Mouse (Mus musculus) embryo, embryonic 9.5 days (tissue): ENCODE data around the gene Myo16.
A peak's percentile ranks its signal among the peaks of the same experiment; 100 is the strongest.

ENCODE experiments used
- DNase-seq: peaks from one replicate; pipeline ENCODE4 v3.0.0-alpha.2; 2017; ENCODE audit errors: extremely low spot score

The Myo16 gene

GRCm38 (mm10) chr8:10413881-10414280 lies 260.2 kb downstream of the Myo16 start:
- DNase-seq, result no peak

- peak; percentile 83 for DNase-seq
Measured at GRCm38 (mm10) chr8:10414684-10415212, 261.0 kb downstream of the Myo16 start.

GRCm38 (mm10) chr8:10415288-10415687 lies 261.6 kb downstream of the Myo16 start:
- no peak for DNase-seq

GRCm38 (mm10) chr8:10415885-10416284 lies 262.2 kb downstream of the Myo16 start:
- no peak for DNase-seq

DNA sequence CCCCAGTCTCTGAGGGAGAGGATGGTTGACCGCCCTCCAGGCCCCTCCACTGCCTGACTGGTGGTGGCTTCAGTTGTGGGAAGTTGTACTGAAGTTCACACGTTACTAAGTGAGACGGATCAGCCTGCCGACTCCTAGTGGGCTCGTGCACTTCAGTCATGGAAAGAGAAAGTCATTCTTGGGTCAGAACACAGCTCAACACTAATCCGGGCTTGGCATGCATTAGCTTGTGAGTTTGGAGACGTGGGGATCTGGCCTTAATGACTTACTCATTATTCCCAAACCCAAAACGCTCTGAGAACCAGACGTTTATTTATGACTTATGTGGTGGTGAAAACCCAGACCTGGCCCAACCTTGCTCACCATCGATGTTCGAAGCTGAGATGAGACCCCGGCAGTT lies 263.1 kb downstream of the Myo16 start:
- DNase-seq, result no peak

DNA sequence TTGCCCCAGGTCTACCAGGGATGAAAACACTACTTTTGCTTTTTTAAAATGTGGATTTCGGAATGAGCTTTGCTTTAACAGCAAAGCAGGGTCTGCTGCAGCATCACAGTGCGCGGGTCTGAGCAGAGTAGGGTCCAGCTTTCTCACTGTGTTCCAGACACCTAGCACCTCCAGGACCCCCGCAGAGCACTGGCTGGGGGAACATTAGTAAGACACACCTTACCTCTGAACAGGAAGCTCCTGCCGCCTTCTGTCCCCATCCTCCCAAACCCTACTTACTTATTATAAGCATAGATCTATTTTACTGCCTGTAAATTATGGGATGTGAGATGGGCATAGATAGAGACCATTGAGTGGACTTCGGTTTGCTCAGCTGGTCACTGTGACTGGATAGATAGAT lies 263.6 kb downstream of the Myo16 start:
- DNase-seq, result no peak

DNA sequence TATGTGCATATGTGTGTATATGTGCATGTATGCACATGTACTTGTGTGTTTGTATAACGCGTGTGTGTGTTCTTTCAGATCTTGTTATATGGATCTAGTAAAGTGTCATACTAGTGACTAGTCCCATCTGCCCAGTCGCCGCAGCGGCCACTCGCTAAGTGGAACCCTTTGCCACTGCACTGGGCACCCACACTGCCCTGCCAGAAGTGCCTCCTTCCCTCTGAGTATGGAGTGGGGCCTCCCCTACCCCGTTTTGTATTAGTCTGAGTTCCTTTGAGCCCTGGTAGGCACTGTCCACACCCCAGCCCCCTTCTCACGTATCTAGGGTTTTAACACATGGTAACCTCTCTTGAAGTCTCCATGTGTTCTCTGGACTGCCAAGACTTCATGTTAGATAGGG lies 264.3 kb downstream of the Myo16 start:
- DNase-seq, result no peak

DNA sequence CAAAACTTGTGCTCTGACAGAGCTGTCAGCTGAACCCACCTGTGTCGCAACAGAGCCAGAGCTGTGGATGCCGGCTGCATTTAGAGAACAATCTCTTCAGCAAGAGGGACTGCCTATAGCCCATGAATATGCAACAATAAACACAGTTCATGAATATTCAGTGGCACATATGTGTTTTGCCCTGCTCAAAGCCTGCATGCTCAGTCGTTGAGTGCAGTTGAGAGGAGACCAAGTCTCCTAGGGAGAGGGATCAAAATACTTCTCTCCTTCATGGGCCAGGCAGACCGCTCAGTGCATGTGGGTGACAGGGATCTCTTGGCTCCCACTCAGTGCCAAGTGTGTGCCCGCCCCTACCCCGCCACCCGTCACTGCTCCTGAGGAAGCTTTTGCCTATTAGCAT lies 265.3 kb downstream of the Myo16 start:
- no peak for DNase-seq

DNA sequence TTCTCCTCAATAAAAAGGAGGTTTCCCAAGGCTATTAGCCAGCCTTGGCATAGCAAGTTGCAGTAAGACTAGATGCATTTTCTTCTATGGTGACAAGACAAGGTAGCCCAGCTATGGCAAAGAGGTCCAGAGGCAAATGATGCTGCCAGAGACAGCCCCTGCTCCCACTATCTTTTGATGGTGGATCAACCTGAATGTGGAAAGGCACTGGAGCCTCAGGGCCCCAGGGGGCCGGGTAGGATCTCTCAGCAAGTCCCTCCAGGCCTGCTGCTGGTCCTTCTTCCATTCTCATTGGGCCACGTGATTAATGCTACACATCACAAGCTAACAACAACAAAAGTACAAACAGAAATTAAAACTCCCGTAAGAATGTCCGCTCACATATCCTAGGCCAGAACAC lies 266.0 kb downstream of the Myo16 start:
- no peak for DNase-seq

DNA sequence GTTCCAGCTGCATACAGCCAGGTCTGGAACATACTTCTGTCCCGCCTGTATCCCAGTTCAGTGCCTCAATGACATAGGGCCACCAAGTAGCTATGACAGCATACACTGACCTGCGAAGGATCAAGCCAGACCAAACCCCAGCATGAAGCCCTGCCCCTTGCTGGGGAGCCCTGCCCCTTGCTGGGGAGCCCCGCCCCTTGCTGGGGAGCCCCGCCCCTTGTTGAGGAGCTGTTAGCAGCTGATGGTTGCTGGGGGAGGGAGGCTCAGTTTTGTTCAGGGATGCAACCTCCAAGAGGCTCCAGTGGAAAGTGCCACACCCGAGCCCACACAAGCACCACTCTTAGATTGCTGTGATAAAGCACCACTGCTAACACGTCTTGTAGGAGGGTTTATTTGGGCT lies 266.8 kb downstream of the Myo16 start:
- DNase-seq, result no peak

DNA sequence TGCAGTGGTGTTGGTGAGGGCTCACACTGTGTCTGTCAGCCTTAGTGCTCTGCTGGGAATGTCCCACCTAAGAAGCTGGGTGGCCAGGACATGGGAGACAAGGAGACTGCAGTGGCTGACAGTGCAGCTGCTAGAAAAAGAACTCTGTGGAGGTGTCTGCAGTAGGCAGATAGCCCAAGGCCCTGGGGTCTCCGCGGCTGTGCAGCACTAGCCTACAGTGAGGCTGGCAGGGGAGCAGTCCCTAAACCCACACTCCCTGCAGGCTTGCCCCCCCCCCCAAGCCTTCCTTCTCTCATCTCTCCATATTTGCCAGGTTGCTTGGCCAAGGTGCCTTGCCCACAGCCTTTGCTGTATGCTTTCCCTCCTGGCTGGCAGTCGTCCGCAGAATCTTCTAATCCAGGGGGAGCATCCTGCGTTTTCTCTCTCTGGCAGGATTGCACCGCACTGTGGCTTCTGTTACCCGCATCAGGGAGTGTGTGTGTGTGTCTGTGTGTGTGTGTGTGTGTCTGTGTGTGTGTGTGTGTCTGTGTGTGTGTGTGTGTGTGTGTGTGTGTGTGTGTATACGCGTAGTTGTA lies 267.9 kb downstream of the Myo16 start:
- DNase-seq, result no peak

DNA sequence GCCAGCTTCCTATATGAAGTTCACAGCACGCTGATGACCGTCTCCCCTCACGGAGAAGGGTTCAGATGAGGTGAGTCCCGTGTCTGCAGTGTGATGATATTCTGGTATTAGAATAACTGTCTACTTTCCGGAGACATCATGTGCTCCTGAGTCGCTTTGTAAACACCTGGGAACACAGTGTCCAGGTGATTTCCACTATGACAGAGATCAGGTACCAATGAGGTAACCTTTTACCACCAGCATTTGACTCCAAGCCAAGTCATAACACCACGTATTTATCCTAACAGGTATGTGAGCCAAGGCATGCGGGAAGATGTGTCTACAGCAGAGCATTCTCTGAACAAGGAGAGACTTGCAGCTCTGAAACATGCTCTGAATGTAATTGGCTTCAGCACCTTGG lies 281.8 kb downstream of the Myo16 start:
- no peak for DNase-seq

DNA sequence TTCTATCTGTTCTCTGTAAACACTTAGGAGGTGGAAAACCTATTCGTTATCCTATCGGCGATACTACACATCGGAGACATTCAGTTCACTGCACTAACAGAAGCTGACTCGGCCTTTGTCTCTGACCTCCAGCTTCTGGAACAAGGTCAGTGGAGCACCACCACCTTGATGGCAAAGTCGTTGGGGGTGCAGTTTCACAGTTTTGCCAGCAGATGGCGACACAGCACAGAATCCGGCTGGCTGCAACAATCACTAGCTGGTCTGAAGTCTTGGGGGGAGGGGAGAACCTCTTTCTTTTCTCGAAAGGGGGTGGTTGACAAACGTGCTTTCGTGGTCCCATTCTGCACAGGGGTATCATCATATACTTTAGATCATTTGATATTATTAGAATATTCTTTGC lies 285.1 kb downstream of the Myo16 start:
- DNase-seq, result peak; percentile 79

DNA sequence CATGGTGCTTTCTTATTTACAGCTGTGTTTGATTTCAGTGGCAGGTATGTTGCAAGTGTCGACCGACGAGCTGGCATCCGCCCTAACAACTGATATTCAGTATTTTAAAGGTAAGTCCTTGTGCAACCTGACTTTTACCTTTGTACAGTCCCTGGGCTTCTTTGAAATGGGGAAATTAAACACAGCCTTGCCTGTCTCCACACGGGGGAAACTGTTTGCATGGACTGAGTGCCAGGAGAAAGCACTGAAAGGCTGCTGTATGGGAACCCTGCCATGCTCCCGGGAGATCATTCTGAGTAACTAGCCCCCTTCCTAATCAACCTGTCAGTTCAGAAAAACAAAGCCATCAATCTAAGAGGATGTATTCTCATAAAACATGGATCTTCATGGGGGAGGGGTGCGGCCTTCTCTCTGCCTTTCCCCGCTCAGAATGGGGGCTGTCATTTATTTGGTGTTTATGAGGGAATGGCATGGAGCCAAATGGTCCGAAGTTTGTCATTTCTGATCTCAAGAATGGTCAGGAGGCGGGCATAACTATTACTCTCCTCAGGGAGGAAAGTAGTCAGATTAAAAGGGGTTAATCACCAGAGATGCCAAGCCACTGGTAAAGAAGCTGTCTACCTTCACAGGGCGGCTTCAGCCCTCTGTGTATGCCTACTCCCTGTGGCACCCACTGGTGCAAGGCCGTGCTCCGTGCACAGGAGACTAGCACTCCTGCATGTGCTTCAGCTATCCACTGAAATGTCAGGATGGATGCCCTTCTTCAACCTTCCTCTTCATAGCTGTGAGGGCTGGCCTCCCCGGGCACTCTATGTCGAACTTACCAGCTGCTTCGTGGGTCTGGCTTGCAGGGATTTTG lies 286.1 kb downstream of the Myo16 start:
- no peak for DNase-seq

- DNase-seq, result no peak
Measured at GRCm38 (mm10) chr8:10442562-10442961, 288.9 kb downstream of the Myo16 start.

- no peak for DNase-seq
Measured at GRCm38 (mm10) chr8:10445011-10445410, 291.3 kb downstream of the Myo16 start.

DNA sequence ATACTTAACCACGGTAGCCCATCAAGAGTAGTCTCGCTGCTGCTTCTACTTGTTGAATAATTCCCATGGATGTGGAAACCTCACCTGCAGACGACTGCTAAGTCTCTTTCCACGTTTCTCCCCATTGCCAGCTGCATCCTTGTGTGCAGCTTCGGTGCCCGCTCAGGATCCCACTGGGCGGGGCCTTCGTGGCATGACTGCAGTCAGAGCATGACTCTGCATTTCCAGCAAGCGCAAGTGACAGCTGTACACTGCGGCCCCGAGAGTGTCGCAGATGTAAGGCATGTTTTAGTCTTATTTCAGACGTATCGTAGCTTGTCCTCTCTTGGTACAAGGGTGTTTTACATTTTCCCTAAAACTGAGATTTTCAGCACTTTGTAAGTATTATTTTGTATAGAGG lies 294.8 kb downstream of the Myo16 start:
- DNase-seq, result no peak

GRCm38 (mm10) chr8:10453046-10453445 lies 299.3 kb downstream of the Myo16 start:
- DNase-seq, result no peak

- no peak for DNase-seq
Measured at GRCm38 (mm10) chr8:10458151-10458649, 304.5 kb downstream of the Myo16 start.

GRCm38 (mm10) chr8:10462271-10462670 lies 308.6 kb downstream of the Myo16 start:
- no peak for DNase-seq

DNA sequence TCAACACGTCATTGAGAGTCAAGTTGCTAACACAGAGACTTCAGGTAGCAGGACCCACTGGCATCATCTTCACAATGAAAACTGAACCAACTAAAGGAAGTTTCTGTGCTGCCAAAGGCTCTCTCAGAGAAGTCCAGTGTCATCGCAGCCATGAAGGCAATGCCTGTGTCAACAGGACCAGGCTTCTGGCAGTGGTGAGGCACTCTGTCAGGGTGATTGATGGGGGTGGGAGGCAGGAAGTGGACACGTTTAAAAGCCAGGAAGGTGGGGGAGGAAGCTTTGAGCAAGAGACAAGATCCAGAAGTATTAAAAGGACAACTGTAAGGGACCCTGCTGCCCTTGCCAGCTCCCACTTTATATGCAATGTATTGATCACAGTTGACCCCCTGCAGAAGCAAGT lies 314.8 kb downstream of the Myo16 start:
- DNase-seq, result peak; percentile 41

DNA sequence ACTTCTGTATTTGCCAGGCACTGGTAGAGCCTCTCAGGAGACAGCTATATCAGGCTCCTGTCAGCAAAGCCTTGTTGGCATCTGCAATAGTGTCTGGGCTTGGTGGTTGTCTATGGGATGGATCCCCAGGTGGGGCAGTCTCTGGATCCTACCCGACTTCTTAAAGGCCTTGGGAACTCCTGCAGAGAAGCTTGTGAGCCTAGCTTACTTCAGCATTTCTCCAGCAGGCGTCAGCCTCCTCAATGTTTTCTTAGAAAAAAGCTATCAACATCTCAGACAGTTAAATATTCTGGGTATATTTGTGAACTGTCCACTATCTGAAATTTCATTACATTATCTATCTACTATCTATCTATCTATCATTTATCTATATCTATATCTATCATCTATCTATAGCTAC lies 315.9 kb downstream of the Myo16 start:
- DNase-seq, result no peak

GRCm38 (mm10) chr8:10470280-10470679 lies 316.6 kb downstream of the Myo16 start:
- no peak for DNase-seq
